Mouse (Mus musculus) E14TG2a.4 (cell line): ENCODE measurements around the gene Dcaf15.

ENCODE experiments used
- H3K27me3 ChIP-seq: 2 replicates; pipeline ENCODE4 v1.6.1; 2014; ENCODE audit warnings: low read length, control low read depth; ENCODE audit not compliant: insufficient read depth
- H3K36me3 ChIP-seq: 2 replicates; pipeline ENCODE4 v1.6.1; 2014; ENCODE audit warnings: low read length, control low read depth; ENCODE audit not compliant: insufficient read depth
- H3K4me1 ChIP-seq: replicated peaks from 2 replicates; pipeline ENCODE4 v1.6.1; 2014; ENCODE audit warnings: low read depth, low read length, control low read depth
- H3K4me3 ChIP-seq: replicated peaks from 2 replicates; pipeline ENCODE4 v1.5.1; 2014; ENCODE audit warnings: mild to moderate bottlenecking, low read length
- H3K9me3 ChIP-seq: 2 replicates; pipeline ENCODE4 v1.6.1; 2014; ENCODE audit warnings: low read length, control low read depth
- CTCF ChIP-seq: conservative IDR thresholded peaks from 2 replicates; pipeline ENCODE4 v1.5.1; 2014; ENCODE audit warnings: low read length
- NANOG ChIP-seq: IDR thresholded peaks from 2 replicates; pipeline ENCODE4 v1.6.1; 2014; ENCODE audit warnings: borderline replicate concordance, low read length, mixed read lengths
- POU5F1 ChIP-seq: IDR thresholded peaks from 2 replicates; pipeline ENCODE4 v1.6.1; 2014; ENCODE audit warnings: low read length, borderline replicate concordance

Dcaf15 gene

DNA sequence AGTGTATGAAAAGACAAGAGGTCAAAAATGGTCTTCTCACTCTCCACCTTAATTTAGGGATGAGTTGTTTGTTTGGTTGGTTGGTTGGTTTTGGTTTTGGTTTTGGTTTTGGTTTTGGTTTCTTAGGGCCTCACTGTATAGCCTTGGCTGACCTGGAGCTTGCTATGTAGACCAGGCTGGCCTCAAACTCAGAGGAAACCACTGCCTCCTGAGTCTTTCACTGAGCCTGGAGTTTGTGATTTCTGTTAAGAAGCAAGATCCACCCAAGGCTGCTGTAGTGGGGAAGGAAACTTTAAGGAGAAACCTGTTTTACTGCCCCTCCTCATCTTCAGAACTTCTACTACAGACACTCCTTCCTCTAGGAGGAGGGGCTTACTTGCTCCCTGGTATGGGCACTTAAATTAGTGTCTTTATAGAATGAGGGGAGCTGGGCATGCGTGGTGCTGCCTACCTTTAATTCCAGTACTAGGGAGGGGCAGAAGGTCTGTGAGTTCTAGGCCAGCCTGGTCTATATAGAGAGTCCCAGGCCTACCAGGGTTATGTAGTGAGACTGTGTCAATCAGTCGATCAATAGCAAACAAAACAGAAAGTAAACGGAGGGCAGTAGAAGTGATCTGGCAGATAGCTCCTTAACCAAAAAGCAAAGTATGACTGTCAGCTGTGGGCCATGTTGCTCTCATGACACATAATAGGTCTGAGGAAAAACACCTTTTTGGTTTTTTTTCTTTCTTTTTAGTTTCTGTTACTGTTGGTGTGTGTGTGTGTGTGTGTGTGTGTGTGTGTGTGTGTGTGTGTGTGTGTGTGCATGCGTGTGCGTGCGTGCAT is 1.9 kb upstream of the Dcaf15 start:
- Histone ChIP-seq H3K4me3 (no peak overlapping the region), H3K9me3 (peaks cover 3% of the 10 kb centered on the region; the same call in 1 of the 2 replicates), H3K27me3 (no peaks in the 10 kb centered on the region), H3K4me1 (peaks cover 46% of the 10 kb centered on the region), H3K36me3 (peaks cover 17% of the 10 kb centered on the region)
- TF ChIP-seq POU5F1 (no peak), CTCF (no peak), NANOG (no peak)

DNA sequence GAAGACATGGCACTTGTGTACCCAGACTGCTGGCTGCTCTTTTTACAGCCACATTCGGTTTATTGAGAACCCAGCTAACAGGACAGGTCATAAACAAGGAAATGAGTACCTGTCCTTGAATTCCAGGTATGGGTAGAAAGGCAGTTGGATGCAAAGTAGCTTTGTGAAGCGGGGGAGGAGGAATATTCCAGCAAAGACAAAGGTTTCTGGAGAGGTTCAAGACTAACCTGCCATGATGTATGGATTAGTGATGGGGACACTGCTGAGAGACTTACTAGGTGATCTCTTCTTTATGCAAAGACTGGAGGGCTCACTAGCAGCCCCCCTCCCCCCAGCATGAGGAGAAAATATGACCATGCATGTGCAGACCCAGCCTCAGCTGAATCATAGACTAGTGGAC is 1.1 kb upstream of the Dcaf15 start:
- Histone ChIP-seq H3K27me3 (no peaks in the 10 kb centered on the region), H3K9me3 (peaks cover 3% of the 10 kb centered on the region; the same call in 1 of the 2 replicates), H3K4me3 (no peak overlapping the region), H3K4me1 (peaks cover 48% of the 10 kb centered on the region), H3K36me3 (peaks cover 22% of the 10 kb centered on the region)
- TF ChIP-seq NANOG (no peak), CTCF (no peak), POU5F1 (no peak)

DNA sequence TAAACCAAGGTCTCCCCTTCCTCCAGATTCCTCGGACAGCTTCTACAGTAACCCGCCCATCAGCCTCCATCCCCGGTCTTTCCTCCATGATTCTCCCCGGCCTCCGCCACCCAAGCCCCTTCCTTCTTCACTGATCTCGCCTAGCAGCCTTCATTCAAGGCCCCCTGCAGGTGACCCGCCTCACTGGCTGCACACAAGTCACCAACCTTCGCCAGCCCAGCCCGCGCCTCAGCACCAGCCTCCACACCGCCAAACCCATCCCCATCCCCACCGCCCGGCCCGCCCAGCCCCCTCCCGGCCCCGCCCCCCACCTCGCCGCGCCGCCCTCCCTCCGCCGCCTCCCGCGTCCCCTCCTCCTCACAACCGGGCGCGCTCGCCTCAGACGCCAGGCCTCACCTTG is 347 bp downstream of the Dcaf15 start:
- Histone ChIP-seq H3K4me1 (peaks cover 49% of the 10 kb centered on the region), H3K27me3 (no peaks in the 10 kb centered on the region), H3K4me3 (peak overlapping the region; percentile 80), H3K36me3 (peaks cover 37% of the 10 kb centered on the region), H3K9me3 (peaks cover 3% of the 10 kb centered on the region; the same call in 1 of the 2 replicates)
- no peak for TF ChIP-seq POU5F1
- 0 out of 2 replicates have a peak, but pooled peaks have one; percentile 3 for TF ChIP-seq CTCF
- TF ChIP-seq NANOG: no peak

DNA sequence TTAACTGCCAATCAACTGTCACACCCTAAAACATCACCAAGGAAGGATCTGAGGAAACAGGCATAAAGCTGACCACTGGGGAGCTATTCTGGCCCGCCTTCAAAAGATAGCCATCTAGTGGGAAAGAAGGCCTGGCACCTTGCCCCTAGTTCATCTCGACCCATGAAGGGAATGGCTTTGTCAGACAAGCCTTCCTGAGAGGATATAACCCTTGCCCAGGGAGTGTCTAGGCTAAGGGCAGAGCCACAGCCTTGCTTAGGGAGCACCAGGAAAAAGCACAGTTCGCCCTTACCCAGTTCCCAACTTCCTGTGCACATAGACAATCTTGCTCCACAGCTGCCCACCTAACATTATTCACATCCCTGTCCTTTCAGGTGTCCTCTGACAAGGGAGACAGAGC is 967 bp downstream of the Dcaf15 start:
- TF ChIP-seq POU5F1 (no peak), CTCF (no peak), NANOG (no peak)
- H3K36me3 ChIP-seq: peaks cover 43% of the 10 kb centered on the region
- H3K27me3 ChIP-seq: no peaks in the 10 kb centered on the region
- H3K9me3 ChIP-seq: peaks cover 3% of the 10 kb centered on the region; the same call in 1 of the 2 replicates
- peak overlapping the region; percentile 80 for H3K4me3 ChIP-seq
- H3K4me1 ChIP-seq: peaks cover 55% of the 10 kb centered on the region

DNA sequence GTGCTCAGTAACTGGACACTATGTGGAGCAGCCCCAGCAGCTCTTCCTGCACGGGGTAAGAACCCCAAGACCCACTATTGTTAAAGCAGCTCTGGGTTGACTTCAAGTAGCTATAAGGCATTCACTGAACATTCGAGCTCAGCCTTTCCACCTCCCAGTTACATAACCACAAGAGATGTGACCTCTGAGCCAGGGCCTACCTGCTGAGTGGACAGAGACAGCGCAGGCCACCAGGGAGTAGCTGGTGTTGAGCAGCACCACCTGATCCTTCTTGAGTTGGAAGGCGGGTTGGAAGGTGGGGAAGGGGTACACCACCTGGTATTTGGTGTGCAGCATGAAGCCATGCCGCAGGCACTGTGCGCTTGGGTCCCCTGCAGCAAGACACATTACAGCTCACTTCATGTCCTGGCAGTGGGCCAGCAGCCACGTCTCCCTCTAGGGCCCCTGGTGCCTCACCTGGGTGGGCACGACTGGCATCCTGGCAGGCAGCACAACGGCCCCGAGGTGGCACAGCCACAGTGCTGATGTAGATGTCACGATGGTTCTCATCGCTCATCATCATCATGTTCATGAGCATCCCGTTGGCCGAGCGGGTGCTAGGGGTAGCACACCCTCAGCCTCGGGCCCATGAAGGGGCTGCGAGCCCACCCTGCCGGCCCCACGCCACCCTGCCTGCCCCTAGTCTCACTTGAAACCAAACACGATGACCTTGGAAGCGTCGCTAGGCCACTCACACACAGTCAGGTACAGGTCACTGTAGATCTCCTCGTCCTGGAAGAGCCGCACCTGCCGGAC is 2.9 kb downstream of the Dcaf15 start:
- TF ChIP-seq NANOG (no peak), POU5F1 (no peak), CTCF (no peak)
- Histone ChIP-seq H3K27me3 (no peaks in the 10 kb centered on the region), H3K36me3 (peaks cover 62% of the 10 kb centered on the region), H3K4me1 (peaks cover 73% of the 10 kb centered on the region), H3K4me3 (no peak overlapping the region), H3K9me3 (no peaks in the 10 kb centered on the region)

DNA sequence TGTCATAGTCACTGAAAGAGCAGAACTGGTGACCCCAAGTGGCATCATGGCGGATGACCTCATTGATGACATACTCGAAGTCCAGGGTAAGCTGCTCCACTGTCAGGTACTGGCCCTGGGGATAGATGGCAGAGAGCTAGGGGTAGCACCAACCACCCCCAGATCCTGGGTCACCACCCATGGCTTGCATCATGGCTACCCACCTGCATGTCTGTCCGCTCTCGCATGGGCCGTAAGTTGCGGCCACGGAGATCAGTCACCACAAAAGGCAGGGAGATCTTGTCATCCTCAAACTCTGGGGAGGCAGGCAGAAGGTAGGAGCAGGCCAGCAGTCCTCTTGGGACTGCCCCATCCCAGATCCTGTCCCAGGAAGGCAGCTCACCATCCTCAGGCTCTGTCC is 6.2 kb downstream of the Dcaf15 start:
- H3K4me3 ChIP-seq: no peak overlapping the region
- no peak for TF ChIP-seq NANOG
- no peak for TF ChIP-seq POU5F1
- no peak for TF ChIP-seq CTCF

DNA sequence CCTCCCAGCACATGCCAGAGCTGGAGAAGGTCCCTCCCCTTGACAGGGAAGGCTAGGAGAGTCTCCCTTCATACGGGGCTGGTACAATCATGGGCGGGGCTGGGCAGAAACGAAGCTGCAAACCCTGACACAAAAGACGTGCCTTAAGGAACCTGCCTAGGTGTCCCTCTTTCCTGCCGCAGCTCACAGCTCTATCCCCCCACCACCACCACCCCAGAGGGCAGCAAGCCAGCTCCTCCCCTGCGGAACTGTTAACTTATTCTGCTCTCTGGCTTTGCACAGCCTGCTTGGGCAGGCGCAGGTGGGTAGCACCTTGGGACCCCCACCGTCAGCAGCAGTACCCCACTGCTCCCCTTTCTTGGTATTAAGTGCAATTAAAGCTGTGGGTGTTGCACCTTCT is 8.5 kb downstream of the Dcaf15 start:
- Histone ChIP-seq H3K4me1 (peaks cover 67% of the 10 kb centered on the region), H3K36me3 (peaks cover 96% of the 10 kb centered on the region), H3K27me3 (no peaks in the 10 kb centered on the region), H3K9me3 (no peaks in the 10 kb centered on the region), H3K4me3 (no peak overlapping the region)
- no peak for TF ChIP-seq POU5F1
- no peak for TF ChIP-seq NANOG
- no peak for TF ChIP-seq CTCF

More for the DNA sequence above, 6.2 kb downstream of the Dcaf15 start:
- Histone ChIP-seq H3K27me3 (no peaks in the 10 kb centered on the region), H3K36me3 (peaks cover 93% of the 10 kb centered on the region), H3K9me3 (no peaks in the 10 kb centered on the region), H3K4me1 (peaks cover 77% of the 10 kb centered on the region)

DNA sequence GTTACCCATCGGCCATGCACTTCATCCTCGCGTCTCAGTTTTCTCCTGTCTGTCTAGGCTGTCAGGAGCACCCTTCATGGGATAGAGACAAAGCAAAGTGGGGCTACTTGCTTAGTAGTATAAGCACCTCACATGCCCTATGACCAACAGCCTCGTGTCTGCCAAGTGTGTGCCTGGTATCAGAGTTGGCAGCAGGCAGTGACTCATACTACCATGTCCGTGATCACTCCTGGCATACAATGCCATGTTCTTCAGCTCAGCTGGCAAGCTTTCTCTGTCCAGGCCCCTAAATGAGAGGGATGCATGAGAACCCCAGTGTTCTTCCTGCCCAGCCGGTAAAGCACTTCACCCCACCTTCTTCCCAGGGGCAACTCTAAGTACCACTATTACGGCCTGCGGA is 14.0 kb downstream of the Dcaf15 start:
- Histone ChIP-seq H3K36me3 (peaks cover 91% of the 10 kb centered on the region), H3K9me3 (no peaks in the 10 kb centered on the region), H3K4me1 (peaks cover 40% of the 10 kb centered on the region), H3K4me3 (no peak overlapping the region), H3K27me3 (no peaks in the 10 kb centered on the region)
- TF ChIP-seq POU5F1: no peak
- TF ChIP-seq CTCF: no peak
- TF ChIP-seq NANOG: no peak
